Mouse (Mus musculus) stomach, embryonic 15.5 days (tissue): ENCODE data around the gene Grin3b. TPM values are rescaled to one million over a fixed set of nuclear protein-coding genes. Genes with fewer than 3 reads are reported as not detected.

Experiments
- ATAC-seq: fragments of 200-750 bp; cut with Nextera tagmentation; 2 replicates; pipeline ENCODE4 v1.8.0; 2017; ENCODE audit warnings: low read depth, moderate number of reproducible peaks, moderate TSS enrichment; ENCODE audit not compliant: insufficient read depth, low FRiP score
- H3K27ac ChIP-seq: fragments of 300-500 bp; sonication (generic); 2 replicates; pipeline ENCODE4 v1.5.1; 2015; ENCODE audit warnings: mild to moderate bottlenecking, inconsistent platforms
- H3K27me3 ChIP-seq: fragments of 300-500 bp; sonication (generic); replicated peaks from 2 replicates; pipeline ENCODE4 v1.6.1; 2015; ENCODE audit warnings: inconsistent platforms
- H3K36me3 ChIP-seq: fragments of 300-500 bp; sonication (generic); 2 replicates; pipeline ENCODE4 v1.6.1; 2015; ENCODE audit warnings: inconsistent platforms
- H3K4me1 ChIP-seq: fragments of 300-500 bp; sonication (generic); 2 replicates; pipeline ENCODE4 v1.6.1; 2015; ENCODE audit warnings: inconsistent platforms
- H3K4me2 ChIP-seq: fragments of 300-500 bp; sonication (generic); 2 replicates; pipeline ENCODE4 v1.6.1; 2015; ENCODE audit warnings: mild to moderate bottlenecking, inconsistent platforms
- H3K4me3 ChIP-seq: fragments of 300-500 bp; sonication (generic); replicated peaks from 2 replicates; pipeline ENCODE4 v1.5.1; 2015; ENCODE audit warnings: inconsistent platforms
- H3K9ac ChIP-seq: fragments of 300-500 bp; sonication (generic); 2 replicates; pipeline ENCODE4 v1.6.1; 2015; ENCODE audit warnings: inconsistent platforms
- H3K9me3 ChIP-seq: fragments of 300-500 bp; sonication (generic); 2 replicates; pipeline ENCODE4 v1.6.1; 2016; ENCODE audit warnings: inconsistent platforms
- WGBS: fragments of 180-500 bp; shearing (Covaris S2); methylation state at CpG from one replicate; pipeline ENCODE4 v1.1.7; 2015; 5-methylcytosine and 5-hydroxymethylcytosine counted together
- polyA plus RNA-seq: library from polyadenylated mRNA; unstranded; fragments of >200 nt; fragmentation: Nextera tagmentation; extraction: Ambion mirVana; gene quantifications from 2 replicates; pipeline ENCODE4 v1.2.1, GENCODE M21; 2015

Grin3b gene
- polyA plus RNA-seq, 1 experiment from 2014 or later, result 0.27 TPM

GRCm38 (mm10) chr10:79994397-79995115, 24.0 kb downstream of the Grin3b start:
- Histone ChIP-seq H3K27ac (peak overlapping the region; percentile 46), H3K36me3 (peaks cover 37% of the 10 kb centered on the region), H3K4me3 (no peak overlapping the region), H3K9me3 (no peaks in the 10 kb centered on the region), H3K27me3 (no peaks in the 10 kb centered on the region), H3K4me2 (no peak overlapping the region), H3K4me1 (peaks cover 16% of the 10 kb centered on the region), H3K9ac (no peak overlapping the region)
- ATAC-seq, result no peak
- WGBS, result 84% methylated on average over 16 of the region's 16 CpGs

GRCm38 (mm10) chr10:79995636-79996035, 25.1 kb downstream of the Grin3b start:
- no peak overlapping the region; the same call in 1 of the 2 replicates for H3K27ac ChIP-seq
- H3K9me3 ChIP-seq, result no peaks in the 10 kb centered on the region
- no peak for ATAC-seq
- 81% methylated on average over 1 of the region's 1 CpGs for WGBS
- H3K4me3 ChIP-seq, result no peak overlapping the region
- H3K9ac ChIP-seq, result no peak overlapping the region
- H3K27me3 ChIP-seq, result no peaks in the 10 kb centered on the region
- peaks cover 11% of the 10 kb centered on the region; the same call in 1 of the 2 replicates for H3K4me1 ChIP-seq
- peaks cover 37% of the 10 kb centered on the region for H3K36me3 ChIP-seq
- H3K4me2 ChIP-seq, result peak overlapping the region; percentile 79; the same call in 1 of the 2 replicates

GRCm38 (mm10) chr10:79996272-79997033, 25.9 kb downstream of the Grin3b start, which contains the start of gene Abca7:
TSS of gene Abca7 (plus strand) at chr10:79996494.
- H3K36me3 ChIP-seq, result peaks cover 30% of the 10 kb centered on the region
- no peaks in the 10 kb centered on the region for H3K27me3 ChIP-seq
- peaks cover 11% of the 10 kb centered on the region; the same call in 1 of the 2 replicates for H3K4me1 ChIP-seq
- WGBS, result under 1% methylated on average over 34 of the region's 34 CpGs
- peak within 1 kb of the TSS; percentile 58 for H3K4me3 ChIP-seq
- no peaks in the 10 kb centered on the region for H3K9me3 ChIP-seq
- peak within 1 kb of the TSS; percentile 76 for H3K27ac ChIP-seq
- peak; percentile 88 for ATAC-seq
- H3K9ac ChIP-seq, result peak within 1 kb of the TSS; percentile 34; the same call in 1 of the 2 replicates
- peak within 1 kb of the TSS; percentile 79 for H3K4me2 ChIP-seq

GRCm38 (mm10) chr10:79997034-79997760, 26.7 kb downstream of the Grin3b start:
- Histone ChIP-seq H3K4me3 (peak overlapping the region; percentile 58), H3K4me2 (peak overlapping the region; percentile 79), H3K36me3 (peaks cover 22% of the 10 kb centered on the region), H3K9me3 (no peaks in the 10 kb centered on the region), H3K27me3 (no peaks in the 10 kb centered on the region), H3K9ac (0 out of 2 replicates have a peak overlapping the region, but pooled peaks have one; percentile 34), H3K4me1 (peaks cover 9% of the 10 kb centered on the region; the same call in 1 of the 2 replicates), H3K27ac (peak overlapping the region; percentile 76)
- WGBS, result under 1% methylated on average over 35 of the region's 35 CpGs
- peak; percentile 55 for ATAC-seq

GRCm38 (mm10) chr10:79997819-79998218, 27.3 kb downstream of the Grin3b start:
- Histone ChIP-seq H3K9me3 (no peaks in the 10 kb centered on the region), H3K27ac (no peak overlapping the region), H3K4me3 (peak overlapping the region; percentile 58), H3K27me3 (no peaks in the 10 kb centered on the region), H3K36me3 (peaks cover 18% of the 10 kb centered on the region), H3K4me2 (peak overlapping the region; percentile 79), H3K4me1 (peaks cover 11% of the 10 kb centered on the region; the same call in 1 of the 2 replicates), H3K9ac (no peak overlapping the region)
- ATAC-seq, result no peak; the same call in 1 of the 2 replicates
- WGBS, result 15% methylated on average over 15 of the region's 15 CpGs

- H3K9me3 ChIP-seq, result no peaks in the 10 kb centered on the region
- ATAC-seq, result no peak
- peaks cover 20% of the 10 kb centered on the region; the same call in 1 of the 2 replicates for H3K4me1 ChIP-seq
- H3K9ac ChIP-seq, result no peak overlapping the region
- H3K4me2 ChIP-seq, result no peak overlapping the region
- no peak overlapping the region for H3K4me3 ChIP-seq
- H3K36me3 ChIP-seq, result no peaks in the 10 kb centered on the region
- H3K27me3 ChIP-seq, result no peaks in the 10 kb centered on the region
- WGBS, result 72% methylated on average over 9 of the region's 9 CpGs
- no peak overlapping the region for H3K27ac ChIP-seq
Observed at GRCm38 (mm10) chr10:80001945-80002344, 31.4 kb downstream of the Grin3b start.

- H3K4me2 ChIP-seq, result no peak overlapping the region
- H3K9ac ChIP-seq, result no peak overlapping the region
Observed at GRCm38 (mm10) chr10:80002829-80003228, 32.3 kb downstream of the Grin3b start.

GRCm38 (mm10) chr10:80003374-80004232, 33.1 kb downstream of the Grin3b start:
- no peak overlapping the region for H3K9ac ChIP-seq
- no peaks in the 10 kb centered on the region for H3K9me3 ChIP-seq
- WGBS, result 68% methylated on average over 9 of the region's 9 CpGs
- ATAC-seq, result 0 out of 2 replicates have a peak, but pooled peaks have one; percentile 17
- no peak overlapping the region for H3K27ac ChIP-seq
- H3K36me3 ChIP-seq, result no peaks in the 10 kb centered on the region
- H3K4me2 ChIP-seq, result no peak overlapping the region
- H3K4me1 ChIP-seq, result 0 out of 2 replicates have a peak, but pooled peaks cover 13% of the 10 kb centered on the region
- H3K4me3 ChIP-seq, result no peak overlapping the region
- no peaks in the 10 kb centered on the region for H3K27me3 ChIP-seq

More at GRCm38 (mm10) chr10:80002829-80003228, 32.3 kb downstream of the Grin3b start:
- no peak overlapping the region for H3K4me3 ChIP-seq
- no peaks in the 10 kb centered on the region for H3K36me3 ChIP-seq
- no peak for ATAC-seq
- 33% methylated on average over 21 of the region's 21 CpGs for WGBS
- H3K4me1 ChIP-seq, result peaks cover 16% of the 10 kb centered on the region; the same call in 1 of the 2 replicates
- H3K9me3 ChIP-seq, result no peaks in the 10 kb centered on the region
- H3K27me3 ChIP-seq, result no peaks in the 10 kb centered on the region
- H3K27ac ChIP-seq, result no peak overlapping the region

GRCm38 (mm10) chr10:80004233-80004705, 33.8 kb downstream of the Grin3b start:
- WGBS, result 79% methylated on average over 8 of the region's 8 CpGs
- no peak overlapping the region for H3K27ac ChIP-seq
- no peak overlapping the region for H3K4me3 ChIP-seq
- no peak overlapping the region for H3K4me2 ChIP-seq
- 0 out of 2 replicates have a peak, but pooled peaks cover 3% of the 10 kb centered on the region for H3K36me3 ChIP-seq
- 0 out of 2 replicates have a peak, but pooled peaks cover 13% of the 10 kb centered on the region for H3K4me1 ChIP-seq
- no peak overlapping the region for H3K9ac ChIP-seq
- ATAC-seq, result no peak
- no peaks in the 10 kb centered on the region for H3K9me3 ChIP-seq
- no peaks in the 10 kb centered on the region for H3K27me3 ChIP-seq

GRCm38 (mm10) chr10:80011740-80012139, 41.2 kb downstream of the Grin3b start:
- no peak for ATAC-seq
- Histone ChIP-seq H3K4me2 (no peak overlapping the region), H3K4me3 (no peak overlapping the region), H3K9ac (no peak overlapping the region), H3K27ac (no peak overlapping the region), H3K9me3 (no peaks in the 10 kb centered on the region), H3K4me1 (peaks cover 5% of the 10 kb centered on the region; the same call in 1 of the 2 replicates), H3K36me3 (peaks cover 9% of the 10 kb centered on the region; the same call in 1 of the 2 replicates), H3K27me3 (peaks cover 24% of the 10 kb centered on the region)
- WGBS, result 89% methylated on average over 6 of the region's 6 CpGs
